Mouse (Mus musculus) heart, postnatal 0 days (tissue): ENCODE data around the gene Ptp4a2. TPM values are rescaled to one million over a fixed set of nuclear protein-coding genes. Genes with fewer than 3 reads are reported as not detected.

Source experiments
- ATAC-seq: fragments of 200-750 bp; cut with Nextera tagmentation; 2 replicates; pipeline ENCODE4 v1.8.0; 2017; ENCODE audit warnings: low read depth, moderate number of reproducible peaks, moderate library complexity; ENCODE audit not compliant: insufficient read depth
- DNase-seq: peaks from one replicate; pipeline ENCODE4 v3.0.0-alpha.2; 2016; ENCODE audit warnings: low spot score
- H3K27ac ChIP-seq: fragments of 300-500 bp; sonication (generic); 2 replicates; pipeline ENCODE4 v1.5.1; 2014; ENCODE audit warnings: low read depth, mild to moderate bottlenecking
- H3K27me3 ChIP-seq: fragments of 300-500 bp; sonication (generic); 2 replicates; pipeline ENCODE4 v1.6.1; 2014; ENCODE audit warnings: low read length, mixed read lengths; ENCODE audit not compliant: control insufficient read depth, insufficient read depth
- H3K36me3 ChIP-seq: fragments of 300-500 bp; sonication (generic); replicated peaks from 2 replicates; pipeline ENCODE4 v1.6.1; 2014; ENCODE audit warnings: low read length, mixed read lengths; ENCODE audit not compliant: control insufficient read depth, insufficient read depth
- H3K4me1 ChIP-seq: fragments of 300-500 bp; sonication (generic); 2 replicates; pipeline ENCODE4 v1.6.1; 2014; ENCODE audit warnings: antibody characterized with exemption; ENCODE audit not compliant: control insufficient read depth, insufficient read depth
- H3K4me2 ChIP-seq: fragments of 300-500 bp; sonication (generic); 2 replicates; pipeline ENCODE4 v1.6.1; 2014; ENCODE audit warnings: low read depth, mild to moderate bottlenecking, low read length, moderate library complexity
- H3K4me3 ChIP-seq: fragments of 300-500 bp; sonication (generic); 2 replicates; pipeline ENCODE4 v1.5.1; 2014; ENCODE audit warnings: low read depth, low read length
- H3K9ac ChIP-seq: fragments of 300-500 bp; sonication (generic); replicated peaks from 2 replicates; pipeline ENCODE4 v1.6.1; 2014; ENCODE audit warnings: low read depth, low read length, mixed read lengths
- H3K9me3 ChIP-seq: fragments of 300-500 bp; sonication (generic); replicated peaks from 2 replicates; pipeline ENCODE4 v1.6.1; 2016; ENCODE audit warnings: low read length; ENCODE audit not compliant: control insufficient read depth
- CTCF ChIP-seq: IDR thresholded peaks from 2 replicates; pipeline ENCODE4 v1.5.1; 2016; ENCODE audit warnings: antibody characterized with exemption, control low read depth, low read depth
- EP300 ChIP-seq: IDR thresholded peaks from 2 replicates; pipeline ENCODE4 v1.6.1; 2016; ENCODE audit warnings: antibody characterized with exemption, low read depth
- WGBS: fragments of 180-500 bp; shearing (Covaris S2); extraction: QIAGEN DNeasy Blood & Tissue Kit; methylation state at CpG from one replicate; pipeline ENCODE4 v1.1.7; 2014; 5-methylcytosine and 5-hydroxymethylcytosine counted together
- polyA plus RNA-seq: library from polyadenylated mRNA; unstranded; fragments of >200 nt; fragmentation: Nextera tagmentation; extraction: Ambion mirVana; gene quantifications from 2 replicates; pipeline ENCODE4 v1.2.1, GENCODE M21; 2015
- total RNA-seq: library from RNA; depleted of rRNA; stranded (reverse); fragments of >200 nt; gene quantifications from 2 replicates; pipeline ENCODE4 v1.2.3, GENCODE M21; 2014; ENCODE audit warnings: low replicate concordance

Gene Ptp4a2
- total and polyA plus RNA-seq, 2 experiments from 2014 or later = 132 to 417 TPM

DNA sequence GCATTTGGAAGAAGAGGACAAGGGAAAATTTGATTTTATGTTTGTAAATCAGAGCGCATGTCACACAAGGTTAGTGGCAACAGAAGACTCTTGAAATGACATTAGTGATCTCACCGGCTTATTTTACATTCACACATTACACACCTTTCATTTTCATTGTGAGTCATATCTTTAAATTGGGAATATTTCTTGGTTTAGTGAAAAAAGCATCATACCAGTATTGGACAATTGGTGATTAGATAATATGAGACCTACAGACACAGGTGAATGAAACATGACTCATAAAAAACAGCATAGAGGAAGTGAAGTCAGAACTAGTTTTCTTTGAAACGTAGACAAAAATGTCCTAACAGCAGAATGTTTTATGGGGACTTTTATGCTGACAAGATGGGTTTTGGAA lies 16.6 kb downstream of the Ptp4a2 start:
- Histone ChIP-seq H3K27me3 (no peaks in the 10 kb centered on the region), H3K4me2 (peak overlapping the region; percentile 0; the same call in 1 of the 2 replicates), H3K36me3 (no peaks in the 10 kb centered on the region), H3K4me1 (peaks cover 76% of the 10 kb centered on the region), H3K4me3 (0 out of 2 replicates have a peak overlapping the region, but pooled peaks have one; percentile 1), H3K9me3 (no peaks in the 10 kb centered on the region), H3K9ac (no peak overlapping the region), H3K27ac (peak overlapping the region; percentile 24)
- ATAC-seq (no peak), DNase-seq (no peak)
- 45% methylated on average over 3 of the region's 3 CpGs for WGBS
- TF ChIP-seq CTCF (no peak), EP300 (no peak)

DNA sequence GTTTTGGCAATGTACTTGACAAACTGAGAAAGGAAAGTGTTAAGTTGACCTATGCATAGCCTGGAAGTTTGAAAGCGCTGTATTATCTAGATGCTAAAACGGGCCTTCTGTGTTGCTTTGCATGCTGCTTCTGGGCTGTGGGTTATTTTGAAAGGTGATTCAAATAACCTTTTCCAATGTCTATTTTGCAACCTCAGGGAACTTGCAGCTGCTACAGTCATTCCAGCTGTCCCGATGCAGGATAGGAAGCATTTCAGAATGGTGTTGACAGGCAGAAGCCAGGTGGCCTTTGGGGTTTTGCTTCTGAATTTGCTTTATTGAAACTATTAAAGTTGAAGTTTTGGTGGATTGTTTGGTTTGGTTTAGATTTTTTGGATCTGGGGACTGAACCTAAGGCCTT lies 17.1 kb downstream of the Ptp4a2 start:
- Histone ChIP-seq H3K27ac (peak overlapping the region; percentile 24), H3K9me3 (no peaks in the 10 kb centered on the region), H3K4me2 (peak overlapping the region; percentile 0; the same call in 1 of the 2 replicates), H3K4me1 (peaks cover 76% of the 10 kb centered on the region), H3K27me3 (no peaks in the 10 kb centered on the region), H3K36me3 (no peaks in the 10 kb centered on the region), H3K4me3 (0 out of 2 replicates have a peak overlapping the region, but pooled peaks have one; percentile 1), H3K9ac (no peak overlapping the region)
- 10% methylated on average over 3 of the region's 3 CpGs for WGBS
- TF ChIP-seq EP300 (no peak), CTCF (no peak)
- ATAC-seq = 0 out of 2 replicates have a peak, but pooled peaks have one; percentile 24
- no peak for DNase-seq

DNA sequence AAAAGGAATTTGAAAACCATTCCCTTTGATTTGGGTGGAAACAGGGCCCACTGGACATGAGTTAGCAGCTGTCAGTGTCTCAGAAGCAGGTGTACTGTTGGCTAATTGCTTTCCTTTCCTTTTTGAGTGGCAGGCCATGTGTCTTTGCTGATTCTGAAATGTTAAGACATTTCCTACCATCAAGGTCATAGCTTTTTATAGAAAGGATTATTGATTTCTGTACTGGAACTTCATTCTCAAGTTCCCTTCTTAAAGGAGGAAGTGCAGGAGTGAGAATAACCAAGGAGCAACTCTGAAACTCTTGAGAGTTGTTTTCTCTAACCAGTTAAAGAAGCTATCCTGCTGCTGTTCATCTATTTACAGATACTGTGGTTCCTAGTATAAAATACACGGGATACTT lies 18.8 kb downstream of the Ptp4a2 start:
- no peak for DNase-seq
- H3K4me3 ChIP-seq = no peak overlapping the region
- WGBS = 57% methylated on average over 1 of the region's 1 CpGs
- no peak for ATAC-seq
- H3K9me3 ChIP-seq = no peaks in the 10 kb centered on the region
- H3K4me2 ChIP-seq = no peak overlapping the region
- peaks cover 67% of the 10 kb centered on the region for H3K4me1 ChIP-seq
- no peaks in the 10 kb centered on the region for H3K36me3 ChIP-seq
- no peaks in the 10 kb centered on the region for H3K27me3 ChIP-seq
- TF ChIP-seq CTCF (no peak), EP300 (no peak)
- peak overlapping the region; percentile 49 for H3K27ac ChIP-seq
- H3K9ac ChIP-seq = no peak overlapping the region

DNA sequence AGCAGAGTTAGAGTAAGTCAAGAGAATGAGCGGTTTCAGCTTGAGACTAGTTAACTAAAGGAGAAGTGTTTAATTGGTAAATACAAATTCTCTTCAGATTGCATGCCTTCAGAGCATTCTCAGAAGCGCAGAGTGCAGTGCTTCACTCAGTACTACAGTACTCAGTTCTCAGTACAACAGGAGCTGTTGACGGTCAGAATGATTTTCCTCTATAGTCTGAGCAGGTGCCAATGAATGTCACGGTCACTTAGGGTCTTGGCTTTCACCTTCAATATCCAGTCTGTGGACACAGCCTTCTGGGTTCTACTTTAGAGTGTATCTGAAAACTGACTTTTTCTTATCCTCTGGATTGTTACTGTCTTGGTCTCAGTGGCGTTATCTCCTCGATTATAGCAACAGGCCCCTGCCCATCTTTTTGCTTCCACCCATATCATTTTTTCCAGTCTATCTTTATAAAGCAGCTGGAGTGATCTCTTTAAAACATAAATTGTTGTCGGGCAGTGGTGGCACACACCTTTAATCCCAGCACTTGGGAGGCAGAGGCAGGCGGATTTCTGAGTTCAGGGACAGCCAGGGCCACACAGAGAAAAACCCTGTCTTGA lies 19.4 kb downstream of the Ptp4a2 start:
- DNase-seq = no peak
- Histone ChIP-seq H3K9ac (no peak overlapping the region), H3K36me3 (no peaks in the 10 kb centered on the region), H3K4me3 (no peak overlapping the region), H3K4me1 (peaks cover 62% of the 10 kb centered on the region), H3K4me2 (no peak overlapping the region), H3K27ac (peak overlapping the region; percentile 49), H3K9me3 (no peaks in the 10 kb centered on the region), H3K27me3 (no peaks in the 10 kb centered on the region)
- TF ChIP-seq EP300 = no peak
- no peak for TF ChIP-seq CTCF
- no peak for ATAC-seq
- 69% methylated on average over 8 of the region's 8 CpGs for WGBS

DNA sequence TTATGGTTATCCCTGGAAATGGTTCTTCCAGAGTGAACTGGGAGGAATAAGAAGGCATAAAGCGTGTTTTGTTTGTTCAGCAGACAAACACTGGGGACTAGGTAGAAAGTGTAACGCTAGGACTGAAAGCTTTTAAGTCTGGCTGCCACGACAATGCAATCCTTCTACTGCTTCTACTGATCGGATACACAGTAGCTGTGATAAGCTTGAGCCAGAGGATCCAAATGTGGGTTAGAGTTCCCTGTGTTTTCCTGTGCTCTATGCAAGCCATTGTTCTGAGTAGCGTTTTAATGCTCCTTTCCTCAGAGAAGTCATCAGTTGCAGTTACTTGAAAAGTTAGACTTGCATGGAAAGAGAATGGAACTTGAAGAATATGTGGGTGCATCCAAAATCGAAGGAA lies 23.6 kb downstream of the Ptp4a2 start:
- DNase-seq (no peak), ATAC-seq (no peak)
- H3K4me2 ChIP-seq = 0 out of 2 replicates have a peak overlapping the region, but pooled peaks have one; percentile 18
- H3K27me3 ChIP-seq = no peaks in the 10 kb centered on the region
- no peak overlapping the region for H3K9ac ChIP-seq
- H3K9me3 ChIP-seq = no peaks in the 10 kb centered on the region
- TF ChIP-seq CTCF = no peak
- TF ChIP-seq EP300 = no peak
- peaks cover 28% of the 10 kb centered on the region for H3K4me1 ChIP-seq
- no peak overlapping the region for H3K4me3 ChIP-seq
- no peaks in the 10 kb centered on the region for H3K36me3 ChIP-seq
- H3K27ac ChIP-seq = peak overlapping the region; percentile 79
- 26% methylated on average over 6 of the region's 6 CpGs for WGBS

DNA sequence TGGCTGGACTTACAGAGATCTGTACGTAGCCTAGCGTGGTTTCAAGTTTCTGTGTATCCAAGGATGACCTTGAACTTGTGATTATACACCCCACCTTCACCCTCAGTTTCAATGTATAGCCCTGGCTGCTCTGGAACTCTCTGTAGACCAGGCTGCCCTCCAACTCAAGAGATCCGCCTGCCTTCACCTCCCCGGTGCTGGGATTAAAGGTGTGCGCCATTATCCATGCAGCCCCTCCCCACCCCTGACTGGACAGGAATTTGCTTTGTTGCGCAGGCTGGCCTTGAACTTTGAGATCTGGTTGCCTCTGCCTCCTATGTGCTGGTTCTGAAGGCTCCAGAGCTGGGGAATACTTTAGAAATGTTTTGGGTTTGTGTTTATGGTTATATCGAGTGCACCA lies 24.3 kb downstream of the Ptp4a2 start:
- peaks cover 21% of the 10 kb centered on the region for H3K4me1 ChIP-seq
- no peak overlapping the region for H3K4me2 ChIP-seq
- no peak overlapping the region for H3K4me3 ChIP-seq
- TF ChIP-seq CTCF (no peak), EP300 (no peak)
- no peaks in the 10 kb centered on the region for H3K9me3 ChIP-seq
- DNase-seq = no peak
- 82% methylated on average over 7 of the region's 7 CpGs for WGBS
- no peak for ATAC-seq
- H3K9ac ChIP-seq = no peak overlapping the region
- H3K27ac ChIP-seq = peak overlapping the region; percentile 79; the same call in 1 of the 2 replicates
- peaks cover 6% of the 10 kb centered on the region; the same call in 1 of the 2 replicates for H3K36me3 ChIP-seq
- H3K27me3 ChIP-seq = no peaks in the 10 kb centered on the region
